Mouse (Mus musculus) limb, embryonic 12.5 days (tissue): ENCODE measurements around the gene Dppa5a. TPM values are rescaled to one million over a fixed set of nuclear protein-coding genes. Genes with fewer than 3 reads are reported as not detected.
"Not testable (repeated sequence)": the region's sequence is repeated elsewhere in the genome, so short reads cannot be mapped to it uniquely, and the experiment has no call there.

Experiments
- ATAC-seq: fragments of 200-750 bp; cut with Nextera tagmentation; 2 replicates; pipeline ENCODE4 v1.8.0; 2017; ENCODE audit warnings: low read depth, moderate TSS enrichment; ENCODE audit not compliant: insufficient number of reproducible peaks, insufficient read depth, low FRiP score, low TSS enrichment
- H3K27ac ChIP-seq: fragments of 300-500 bp; sonication (generic); 2 replicates; pipeline ENCODE4 v1.5.1; 2016; ENCODE audit warnings: mild to moderate bottlenecking, moderate library complexity
- H3K27me3 ChIP-seq: fragments of 300-500 bp; sonication (generic); 2 replicates; pipeline ENCODE4 v1.6.1; 2016; ENCODE audit warnings: mild to moderate bottlenecking, moderate library complexity
- H3K36me3 ChIP-seq: fragments of 300-500 bp; sonication (generic); 2 replicates; pipeline ENCODE4 v1.6.1; 2016; ENCODE audit warnings: mild to moderate bottlenecking, moderate library complexity
- H3K4me1 ChIP-seq: fragments of 300-500 bp; sonication (generic); replicated peaks from 2 replicates; pipeline ENCODE4 v1.6.1; 2016
- H3K4me2 ChIP-seq: fragments of 300-500 bp; sonication (generic); 2 replicates; pipeline ENCODE4 v1.6.1; 2016; ENCODE audit warnings: mild to moderate bottlenecking, moderate library complexity
- H3K4me3 ChIP-seq: fragments of 300-500 bp; sonication (generic); replicated peaks from 2 replicates; pipeline ENCODE4 v1.5.1; 2016; ENCODE audit warnings: mild to moderate bottlenecking
- H3K9ac ChIP-seq: fragments of 300-500 bp; sonication (generic); replicated peaks from 2 replicates; pipeline ENCODE4 v1.6.1; 2016; ENCODE audit warnings: mild to moderate bottlenecking, moderate library complexity
- H3K9me3 ChIP-seq: fragments of 300-500 bp; sonication (generic); 2 replicates; pipeline ENCODE4 v1.6.1; 2016; ENCODE audit warnings: mild to moderate bottlenecking, moderate library complexity
- WGBS: fragments of 180-500 bp; shearing (Covaris S2); methylation state at CpG from one replicate; pipeline ENCODE4 v1.1.7; 2016; 5-methylcytosine and 5-hydroxymethylcytosine counted together
- polyA plus RNA-seq: library from polyadenylated mRNA; unstranded; fragments of >200 nt; fragmentation: Nextera tagmentation; extraction: Ambion mirVana; gene quantifications from 2 replicates; pipeline ENCODE4 v1.2.1, GENCODE M21; 2016

Dppa5a gene
- polyA plus RNA-seq, 1 experiment from 2014 or later, result 1.3 TPM

DNA sequence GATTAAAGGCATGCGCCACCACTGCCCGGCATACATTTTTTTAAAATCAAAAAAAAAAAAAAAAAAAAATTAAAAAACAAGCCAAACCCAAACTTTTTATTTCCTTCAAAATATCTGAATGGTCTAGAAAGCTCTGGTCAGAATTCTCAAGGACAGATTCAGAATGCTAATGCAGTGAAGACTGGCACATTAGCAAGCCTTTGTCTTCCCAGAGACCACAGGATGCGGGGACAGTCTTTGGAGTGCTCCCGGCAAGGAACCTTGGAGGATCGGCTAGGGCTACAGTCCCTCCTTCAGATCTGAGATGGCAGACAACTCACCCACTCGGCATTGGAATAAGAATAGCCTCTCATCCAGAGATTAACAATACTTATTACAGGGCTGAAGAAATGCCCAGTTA, 3.3 kb downstream of the Dppa5a start:
- no peaks in the 10 kb centered on the region for H3K9me3 ChIP-seq
- no peak overlapping the region for H3K9ac ChIP-seq
- no peaks in the 10 kb centered on the region for H3K36me3 ChIP-seq
- WGBS, result 91% methylated on average over 6 of the region's 6 CpGs
- H3K4me2 ChIP-seq, result no peak overlapping the region
- no peak overlapping the region for H3K27ac ChIP-seq
- H3K4me1 ChIP-seq, result no peaks in the 10 kb centered on the region
- H3K4me3 ChIP-seq, result no peak overlapping the region
- H3K27me3 ChIP-seq, result no peaks in the 10 kb centered on the region
- ATAC-seq, result no peak

DNA sequence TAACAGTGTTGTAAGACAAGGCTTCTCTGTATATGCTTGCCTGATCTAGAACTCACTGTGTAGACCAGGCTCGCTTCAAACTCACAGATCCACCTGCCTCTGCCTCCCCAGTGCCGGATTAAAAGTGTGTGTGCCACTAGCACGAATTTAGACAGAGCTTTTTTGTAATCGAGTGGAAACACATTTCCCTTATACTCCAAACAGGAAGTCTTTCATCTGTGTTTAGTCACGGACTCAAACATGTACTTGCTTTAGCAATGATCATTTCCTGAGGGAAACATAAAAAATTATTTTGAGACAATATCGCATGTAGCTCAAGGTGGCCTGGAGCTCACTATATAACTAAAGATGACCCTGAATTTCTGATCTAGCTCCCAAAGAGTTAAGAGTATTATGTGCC, 4.6 kb downstream of the Dppa5a start:
- WGBS, result 63% methylated on average over 6 of the region's 6 CpGs
- Histone ChIP-seq H3K36me3 (no peaks in the 10 kb centered on the region), H3K4me3 (no peak overlapping the region), H3K4me1 (no peaks in the 10 kb centered on the region), H3K27ac (no peak overlapping the region), H3K27me3 (no peaks in the 10 kb centered on the region), H3K9me3 (no peaks in the 10 kb centered on the region), H3K4me2 (no peak overlapping the region), H3K9ac (no peak overlapping the region)
- ATAC-seq, result no peak

DNA sequence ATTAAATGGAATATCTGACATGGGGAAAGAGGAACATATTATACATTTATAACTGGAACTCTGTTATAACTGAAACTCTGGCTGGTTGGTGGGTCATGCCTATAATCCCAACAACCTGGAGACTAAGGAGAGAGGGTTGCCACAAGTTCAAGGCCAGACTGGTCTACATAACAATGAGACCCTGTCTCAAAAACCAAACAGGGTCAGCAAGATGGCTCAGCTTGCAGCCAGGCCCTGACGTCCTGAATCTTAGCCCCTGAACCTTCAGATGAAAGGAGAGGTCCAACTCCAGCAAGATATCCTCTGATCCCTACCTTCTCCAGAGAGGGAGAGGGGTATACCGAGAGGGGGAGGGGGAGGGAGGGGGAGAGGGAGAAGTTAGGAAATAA, 7.5 kb downstream of the Dppa5a start:
- no peak for ATAC-seq
- Histone ChIP-seq H3K36me3 (no peaks in the 10 kb centered on the region), H3K9me3 (no peaks in the 10 kb centered on the region), H3K27me3 (no peaks in the 10 kb centered on the region), H3K4me2 (no peak overlapping the region), H3K4me3 (no peak overlapping the region), H3K4me1 (no peaks in the 10 kb centered on the region), H3K9ac (no peak overlapping the region), H3K27ac (no peak overlapping the region)
- WGBS, result 21% methylated on average over 2 of the region's 2 CpGs

DNA sequence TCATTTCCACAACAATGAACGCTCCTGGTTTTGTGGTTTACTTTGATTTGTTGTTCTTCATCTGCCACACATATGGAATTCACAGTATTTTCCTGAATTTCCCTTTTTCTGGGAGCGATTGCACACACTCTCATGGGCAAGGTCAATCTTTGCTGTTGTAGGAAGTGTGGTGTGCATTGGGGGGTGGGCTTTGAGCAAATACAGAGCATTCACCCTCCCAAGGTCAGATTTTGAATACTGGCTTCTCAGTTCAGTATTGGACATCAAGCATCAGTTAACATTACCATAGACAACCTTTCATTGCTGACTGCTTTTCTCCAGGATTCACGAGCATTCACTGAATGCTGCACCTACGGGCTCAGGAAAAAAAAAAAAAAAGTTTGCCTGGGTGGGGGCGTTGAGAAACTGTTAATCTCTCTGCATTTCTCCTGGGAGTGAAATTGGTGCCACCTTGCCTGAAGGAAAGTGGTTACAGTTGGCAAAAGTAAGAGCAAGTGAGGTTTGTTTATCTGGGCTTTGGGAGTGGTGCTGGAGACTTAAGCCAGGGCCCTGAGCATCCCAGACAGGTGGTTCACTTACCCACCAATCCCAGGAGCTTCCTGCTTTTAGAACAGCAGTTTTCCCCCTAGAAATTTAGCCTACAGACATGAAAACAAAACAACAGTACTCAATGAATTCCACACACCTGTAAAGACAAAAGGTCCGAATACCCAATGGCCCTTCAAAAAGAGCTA, 8.1 kb downstream of the Dppa5a start:
- no peaks in the 10 kb centered on the region for H3K9me3 ChIP-seq
- no peak overlapping the region for H3K27ac ChIP-seq
- 73% methylated on average over 6 of the region's 6 CpGs for WGBS
- H3K27me3 ChIP-seq, result no peaks in the 10 kb centered on the region
- H3K36me3 ChIP-seq, result no peaks in the 10 kb centered on the region
- H3K9ac ChIP-seq, result no peak overlapping the region
- ATAC-seq, result no peak
- no peak overlapping the region for H3K4me3 ChIP-seq
- no peaks in the 10 kb centered on the region for H3K4me1 ChIP-seq
- no peak overlapping the region for H3K4me2 ChIP-seq

DNA sequence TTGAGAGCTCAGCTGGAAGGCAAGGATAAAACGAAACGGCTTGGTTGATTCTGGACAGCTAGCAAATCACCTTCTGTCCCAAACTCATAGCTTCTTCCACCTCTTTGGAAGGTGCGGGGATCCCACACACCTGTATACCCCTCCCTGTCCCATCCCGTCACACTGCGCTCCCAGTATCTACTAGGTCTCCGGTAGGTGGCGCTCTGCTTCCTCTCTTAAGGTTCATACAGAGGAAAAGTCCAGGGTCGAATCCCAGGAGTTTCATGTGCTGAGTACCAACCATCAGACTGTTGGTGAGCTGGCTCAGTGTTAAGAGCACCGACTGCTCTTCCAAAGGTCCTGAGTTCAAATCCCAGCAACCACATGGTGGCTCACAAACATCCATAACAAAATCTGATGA, 9.9 kb downstream of the Dppa5a start:
- no peak overlapping the region for H3K27ac ChIP-seq
- H3K4me1 ChIP-seq, result no peaks in the 10 kb centered on the region
- H3K4me2 ChIP-seq, result no peak overlapping the region
- H3K36me3 ChIP-seq, result no peaks in the 10 kb centered on the region
- H3K9ac ChIP-seq, result no peak overlapping the region
- no peaks in the 10 kb centered on the region for H3K27me3 ChIP-seq
- WGBS, result 14% methylated on average over 9 of the region's 9 CpGs
- no peak for ATAC-seq
- no peaks in the 10 kb centered on the region for H3K9me3 ChIP-seq
- H3K4me3 ChIP-seq, result no peak overlapping the region

DNA sequence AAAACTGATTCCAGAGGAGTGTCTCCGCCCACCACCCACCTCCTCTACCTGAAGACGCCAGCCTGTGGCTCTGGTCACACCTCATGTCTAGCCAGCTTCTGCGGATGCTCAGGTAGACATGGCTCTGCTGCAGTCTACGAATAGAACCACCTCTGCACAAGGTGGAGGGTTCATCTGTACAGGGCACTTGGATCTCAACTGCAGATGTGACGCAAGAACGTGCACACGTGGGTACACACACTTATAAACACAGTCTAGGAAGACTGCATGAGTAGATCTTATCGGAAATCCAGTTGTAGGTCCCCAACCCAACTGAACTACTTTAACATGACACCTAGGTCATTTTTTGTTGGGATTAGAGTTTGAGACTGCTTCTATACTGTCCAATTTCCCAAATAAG, 12.4 kb downstream of the Dppa5a start, which contains the start of gene Gsta2:
Gene Gsta2 (minus strand): TSS at position 178 of the 400 bp plus-strand sequence.
- ATAC-seq, result no peak
- Histone ChIP-seq H3K9me3 (no peaks in the 10 kb centered on the region), H3K27ac (no peak within 1 kb of the TSS), H3K36me3 (no peaks in the 10 kb centered on the region), H3K4me3 (no peak within 1 kb of the TSS), H3K4me2 (no peak within 1 kb of the TSS), H3K27me3 (no peaks in the 10 kb centered on the region), H3K9ac (no peak within 1 kb of the TSS), H3K4me1 (no peaks in the 10 kb centered on the region)
- WGBS, result 85% methylated on average over 8 of the region's 8 CpGs

DNA sequence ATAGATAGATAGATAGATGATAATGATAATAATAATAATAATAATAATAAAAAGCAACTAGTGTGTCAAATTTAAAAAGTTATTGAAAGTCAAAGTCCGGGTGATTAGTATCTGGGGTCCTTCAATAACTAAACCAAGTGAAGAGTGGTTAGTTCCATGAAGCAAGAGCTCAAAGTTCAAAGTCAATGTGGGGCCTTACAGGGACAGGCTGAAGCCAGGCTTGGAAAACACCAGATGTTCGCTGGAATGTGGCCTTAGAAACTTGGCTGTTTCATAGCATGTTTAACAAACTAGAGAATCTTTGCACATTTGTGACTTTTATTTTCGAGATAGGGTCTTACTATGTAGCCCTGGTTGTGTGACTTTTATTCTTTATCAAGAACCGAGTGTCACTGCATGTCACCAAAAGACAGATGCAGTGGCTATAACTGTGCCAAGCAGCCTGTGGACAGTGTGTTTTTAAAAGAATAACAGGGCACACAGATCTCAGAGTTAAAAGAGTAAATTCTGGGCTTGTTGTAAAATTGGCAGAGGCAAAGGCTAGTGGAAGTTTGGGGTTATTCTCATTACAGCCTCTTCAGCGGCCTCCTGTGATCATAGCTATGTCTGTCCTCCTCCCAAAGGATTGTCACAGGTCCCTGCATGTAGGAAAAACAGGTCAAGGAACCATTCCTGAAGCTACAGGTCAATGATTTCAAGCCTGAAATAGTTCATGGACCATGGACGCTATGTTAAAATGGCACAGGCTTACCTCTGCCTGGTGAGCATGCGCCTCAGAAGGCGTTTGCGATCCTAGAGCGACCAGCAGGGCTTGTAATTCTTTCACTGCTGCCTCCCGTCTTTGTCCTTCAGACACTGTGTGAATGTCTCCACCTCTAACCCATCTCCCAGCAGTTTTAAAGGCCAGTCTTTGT, 13.1 kb downstream of the Dppa5a start:
- no peak overlapping the region for H3K4me2 ChIP-seq
- ATAC-seq, result no peak
- no peaks in the 10 kb centered on the region for H3K4me1 ChIP-seq
- H3K27ac ChIP-seq, result no peak overlapping the region
- no peak overlapping the region for H3K9ac ChIP-seq
- WGBS, result 77% methylated on average over 11 of the region's 11 CpGs
- no peak overlapping the region for H3K4me3 ChIP-seq
- no peaks in the 10 kb centered on the region for H3K36me3 ChIP-seq
- H3K27me3 ChIP-seq, result no peaks in the 10 kb centered on the region
- no peaks in the 10 kb centered on the region for H3K9me3 ChIP-seq

DNA sequence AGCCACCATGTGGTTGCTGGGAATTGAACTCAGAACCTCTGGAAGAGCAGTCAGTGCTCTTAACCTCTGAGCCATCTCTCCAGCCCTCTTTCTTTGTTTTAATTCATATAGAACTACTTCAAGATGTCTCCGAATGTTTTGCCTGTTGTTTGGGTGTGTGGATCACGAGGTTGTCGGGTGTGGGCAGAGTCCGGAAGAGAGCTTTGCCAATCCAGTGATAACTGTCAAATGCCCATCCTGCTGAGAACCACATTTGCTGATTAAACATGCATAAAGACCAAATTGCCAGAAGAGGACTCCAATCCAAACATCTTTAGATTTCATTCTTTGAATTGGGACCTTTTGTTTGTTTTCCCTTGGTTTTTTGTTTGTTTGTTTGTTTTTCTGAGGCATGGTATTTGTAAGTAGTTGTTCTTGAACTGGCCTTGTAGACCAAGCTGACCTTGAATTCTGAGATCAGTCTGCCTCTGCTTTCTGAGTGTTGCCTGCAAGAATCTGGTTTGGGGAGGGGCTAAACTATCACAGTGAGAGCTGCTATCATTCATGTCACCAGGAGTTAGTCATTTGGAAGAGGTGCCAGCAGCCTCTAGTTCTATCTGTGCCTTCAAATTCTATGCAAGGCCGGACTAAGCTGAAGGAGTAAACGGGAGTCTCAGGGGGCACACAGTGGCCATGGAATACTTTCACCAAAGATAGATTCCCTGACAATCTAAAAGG, 16.3 kb downstream of the Dppa5a start:
- H3K4me1 ChIP-seq, result no peaks in the 10 kb centered on the region
- no peak overlapping the region for H3K4me2 ChIP-seq
- WGBS, result 84% methylated on average over 6 of the region's 6 CpGs
- no peak overlapping the region for H3K9ac ChIP-seq
- H3K4me3 ChIP-seq, result no peak overlapping the region
- no peaks in the 10 kb centered on the region for H3K36me3 ChIP-seq
- H3K27me3 ChIP-seq, result no peaks in the 10 kb centered on the region
- H3K9me3 ChIP-seq, result no peaks in the 10 kb centered on the region
- no peak for ATAC-seq
- no peak overlapping the region for H3K27ac ChIP-seq

DNA sequence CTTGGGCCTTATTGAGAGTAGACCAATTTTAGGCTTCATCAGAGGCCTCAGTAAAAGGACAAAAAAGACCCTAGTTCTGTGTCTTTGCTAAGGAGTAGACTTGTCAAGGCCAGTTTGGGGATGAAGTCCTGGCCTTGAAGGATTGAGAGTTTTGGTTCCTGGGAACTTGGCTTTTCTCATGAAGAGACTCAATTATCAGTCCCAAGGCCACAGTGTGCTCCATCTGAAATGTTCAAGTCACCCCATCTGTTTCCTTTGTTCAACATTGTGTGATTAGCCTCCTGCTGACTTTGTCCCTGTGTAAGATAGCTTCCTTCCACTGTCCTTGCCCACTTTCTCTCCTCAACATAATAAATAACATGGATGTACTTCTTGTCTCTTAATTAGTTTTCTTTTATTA, 18.0 kb downstream of the Dppa5a start:
- not testable (repeated sequence) for H3K36me3 ChIP-seq, H3K27ac ChIP-seq, ATAC-seq, H3K4me3 ChIP-seq, H3K27me3 ChIP-seq, H3K9me3 ChIP-seq, H3K9ac ChIP-seq, H3K4me1 ChIP-seq, H3K4me2 ChIP-seq

DNA sequence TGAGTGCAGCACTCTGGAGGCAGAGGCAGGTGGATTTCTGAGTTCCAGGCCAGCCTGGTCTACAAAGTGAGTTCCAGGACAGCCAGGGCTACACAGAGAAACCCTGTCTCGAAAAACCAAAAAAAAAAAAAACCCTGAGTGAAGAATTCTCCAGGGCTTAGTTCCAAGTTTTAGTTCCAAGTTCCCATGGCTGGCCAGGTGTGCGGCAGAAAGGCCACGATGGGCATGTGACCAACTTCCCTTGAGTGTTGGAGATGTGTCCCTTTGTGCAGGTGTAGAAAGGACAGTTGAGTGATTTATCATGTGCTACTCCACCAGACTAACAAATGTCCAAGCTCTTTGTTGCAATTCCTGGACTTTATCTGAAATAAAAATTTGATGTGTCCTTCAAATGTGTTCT, 18.8 kb downstream of the Dppa5a start:
- H3K27me3 ChIP-seq, H3K9ac ChIP-seq, ATAC-seq, H3K4me2 ChIP-seq, H3K4me1 ChIP-seq, H3K27ac ChIP-seq, H3K9me3 ChIP-seq, H3K4me3 ChIP-seq, H3K36me3 ChIP-seq: not testable (repeated sequence)
- 81% methylated on average over 3 of the region's 3 CpGs for WGBS

DNA sequence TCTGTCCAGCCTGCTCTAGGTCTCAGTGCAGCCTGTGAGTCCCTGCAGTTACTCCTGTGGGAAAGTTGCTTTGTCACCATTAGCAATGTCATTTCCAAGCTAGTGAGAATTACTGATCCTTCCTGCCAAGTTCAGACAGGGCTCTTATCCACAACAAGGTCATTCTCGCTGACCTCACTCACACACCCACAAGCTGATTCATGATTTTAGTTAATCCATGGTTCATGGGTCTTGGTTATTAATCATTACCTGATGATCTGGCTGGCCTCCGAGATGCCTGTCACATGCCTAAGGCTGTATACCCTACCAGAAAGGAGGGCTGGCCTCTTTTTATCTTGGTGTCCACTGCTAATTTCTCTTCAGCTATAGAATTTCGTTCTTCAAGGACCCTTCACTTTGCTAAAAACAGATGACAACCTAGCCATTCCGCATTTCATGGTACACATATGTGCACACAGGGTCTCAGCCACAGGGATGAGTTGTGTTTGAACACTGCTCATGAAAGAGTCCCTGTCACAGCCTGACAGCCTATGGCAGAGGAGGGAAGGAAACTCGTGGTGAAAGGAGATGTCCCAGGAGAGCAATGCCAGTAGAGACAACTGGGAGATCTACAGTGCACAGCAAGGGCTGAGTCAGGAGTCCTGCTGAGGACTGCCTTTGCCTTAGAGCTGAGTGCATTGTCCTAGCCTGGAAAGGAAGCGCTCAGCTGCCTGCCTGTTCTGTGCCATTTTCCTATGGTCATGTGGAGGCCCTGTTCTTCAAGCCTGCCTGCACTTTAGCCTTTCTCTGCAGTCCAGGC, 19.6 kb downstream of the Dppa5a start:
- not testable (repeated sequence) for H3K27me3 ChIP-seq, H3K27ac ChIP-seq, H3K36me3 ChIP-seq, H3K9me3 ChIP-seq, H3K4me1 ChIP-seq, H3K4me2 ChIP-seq, ATAC-seq, H3K9ac ChIP-seq, H3K4me3 ChIP-seq
- WGBS, result 66% methylated on average over 6 of the region's 6 CpGs
